Mouse (Mus musculus) fat pad, adult 2 months (tissue): Measurements from ENCODE around the gene Dip2c.

Source experiments
- DNase-seq: peaks from one replicate; pipeline ENCODE4 v3.0.0-alpha.2; 2011; ENCODE audit warnings: low read depth, low spot score; ENCODE audit errors: extremely low read depth

Dip2c gene

DNA sequence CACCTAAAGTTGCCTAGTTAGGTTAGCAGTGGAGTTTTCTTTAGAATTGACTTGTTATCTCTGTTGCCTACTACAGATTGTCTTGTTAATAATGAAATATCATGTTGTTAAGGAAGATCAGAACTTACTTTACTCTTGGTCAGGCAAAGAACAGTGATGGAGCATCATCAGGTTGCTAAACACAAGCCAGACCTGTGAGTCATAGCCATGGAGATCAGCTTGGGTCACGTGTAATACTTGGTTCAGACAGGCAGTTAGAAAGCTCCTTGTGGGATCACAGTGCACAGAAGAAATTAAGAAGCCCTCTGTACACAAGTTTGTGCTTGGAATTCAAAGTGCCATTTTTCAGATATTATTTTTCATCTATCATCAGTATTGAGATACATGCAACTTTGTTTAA, 48.9 kb downstream of the Dip2c start:
- no peak for DNase-seq

DNA sequence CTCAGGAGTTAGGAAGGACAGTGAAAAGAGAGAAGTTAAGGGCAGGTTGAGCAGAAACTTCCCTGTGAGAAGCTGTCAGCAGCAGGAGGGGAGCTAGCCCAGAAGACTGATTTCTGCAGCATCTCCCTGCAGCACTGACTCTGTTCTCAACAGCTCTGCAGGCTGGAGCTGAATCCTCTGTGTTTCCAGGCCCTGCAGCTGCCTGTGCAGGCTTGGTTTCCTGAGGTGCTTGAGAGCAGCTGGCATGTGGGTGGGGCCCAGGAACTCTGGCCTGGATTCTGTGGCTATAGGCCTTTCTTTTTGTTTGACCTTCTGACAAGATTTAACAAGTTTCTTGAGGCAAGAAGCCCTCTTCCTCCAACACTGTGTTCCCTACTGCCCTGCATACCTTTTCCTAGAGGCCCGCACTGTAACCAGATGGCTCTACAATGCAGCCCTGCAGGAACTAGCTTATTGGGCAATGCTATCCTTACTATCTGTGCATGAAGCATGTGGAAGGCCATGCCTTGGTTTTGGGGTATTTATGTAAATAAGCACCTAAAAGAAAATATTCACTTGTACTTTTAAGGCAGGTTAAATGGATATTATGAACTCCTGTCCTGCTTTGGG, 53.1 kb downstream of the Dip2c start:
- peak; percentile 11 for DNase-seq

DNA sequence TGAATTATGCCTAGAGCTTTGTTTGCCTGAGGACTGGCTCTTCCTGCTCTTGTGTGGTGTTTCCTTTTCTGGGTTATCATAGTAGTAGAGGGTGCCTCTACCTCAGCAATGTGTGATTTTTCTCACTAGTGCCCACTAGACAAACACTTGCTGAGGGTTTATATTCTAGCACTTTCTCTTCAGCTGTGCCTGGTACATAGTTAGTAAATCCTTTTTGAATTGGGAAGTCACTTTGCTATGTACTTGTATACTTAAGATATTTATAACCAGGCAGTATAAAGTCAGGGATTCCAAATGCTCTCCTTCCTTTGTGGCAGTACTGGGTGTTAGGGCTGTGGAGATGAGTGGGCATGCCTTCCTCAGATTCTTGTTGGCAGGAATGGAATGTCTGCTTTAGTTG, 56.9 kb downstream of the Dip2c start:
- DNase-seq: no peak

DNA sequence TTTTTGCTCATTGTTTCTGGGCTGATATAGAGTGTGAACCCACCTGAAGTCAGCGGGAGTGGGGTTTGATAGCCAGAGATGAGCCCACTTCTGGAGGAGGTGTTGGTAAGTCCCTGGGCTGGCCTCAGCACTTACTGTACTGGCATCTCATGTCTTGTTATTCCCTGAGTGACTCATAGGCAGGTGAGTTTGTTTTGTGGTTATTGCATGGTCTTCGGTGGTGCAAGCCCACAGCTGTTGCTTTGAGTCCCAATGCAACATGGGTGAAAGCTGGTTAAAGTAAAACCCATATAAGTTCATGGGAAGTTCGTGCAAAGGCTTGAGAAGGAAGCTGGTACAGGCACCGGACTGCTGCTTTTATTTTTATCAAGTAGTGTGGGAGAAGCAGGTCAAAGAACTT, 64.0 kb downstream of the Dip2c start:
- no peak for DNase-seq

DNA sequence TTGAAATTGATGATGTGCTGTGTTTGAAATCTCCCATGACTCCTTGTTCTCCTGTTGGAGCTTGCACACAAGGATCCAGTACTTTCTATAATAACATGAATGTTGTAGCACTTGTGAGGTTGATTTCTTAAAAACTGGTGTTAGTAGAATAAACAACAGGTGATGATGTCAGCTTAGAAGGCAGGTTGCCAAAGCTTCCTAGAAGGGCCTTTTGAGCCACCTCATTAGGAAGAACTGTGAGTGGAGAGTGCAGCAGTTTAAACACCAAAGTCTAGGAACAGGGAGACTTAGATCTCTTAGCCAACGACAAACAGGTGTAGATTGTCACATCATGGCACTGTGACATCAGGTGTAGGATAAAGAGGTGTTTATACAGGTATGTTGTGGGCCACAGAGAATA, 66.4 kb downstream of the Dip2c start:
- no peak for DNase-seq

DNA sequence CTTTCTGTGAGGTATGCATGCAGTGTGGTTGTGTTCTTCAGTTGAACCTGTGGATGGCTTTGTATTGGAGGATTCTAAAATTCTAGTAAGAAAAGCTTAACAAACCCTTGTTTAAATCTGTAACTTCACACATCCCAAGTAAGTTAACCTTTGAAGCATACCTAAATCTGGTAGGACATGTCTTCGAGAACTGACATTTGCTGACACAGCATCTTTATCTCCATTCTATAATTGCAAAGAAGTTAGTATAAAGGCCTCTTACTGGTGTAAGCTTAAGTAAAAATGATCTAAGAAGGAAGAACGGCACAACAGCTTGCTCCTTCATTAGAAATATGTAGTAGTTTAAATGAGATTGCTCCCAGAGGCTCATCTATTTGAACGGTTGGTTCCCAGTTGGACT, 71.1 kb downstream of the Dip2c start:
- DNase-seq: no peak

DNA sequence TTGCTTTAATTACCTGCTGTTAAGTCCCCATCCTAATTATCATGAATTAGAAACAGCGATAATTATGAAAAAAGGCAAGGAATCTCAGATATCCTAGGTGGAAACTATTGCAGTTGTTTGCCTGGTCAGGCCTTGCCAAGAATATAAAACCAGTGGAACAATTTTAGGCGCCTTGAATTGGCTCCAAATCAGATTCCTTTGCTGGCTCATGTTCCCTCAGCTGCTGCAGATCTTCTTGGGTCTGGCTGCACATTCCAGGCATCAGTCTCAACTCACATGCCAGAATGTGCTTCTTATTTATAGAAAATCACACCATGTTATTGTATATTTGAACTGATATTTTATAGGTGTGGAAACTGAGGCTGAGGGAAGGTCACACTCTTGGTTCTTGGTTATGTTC, 74.3 kb downstream of the Dip2c start:
- peak; percentile 2 for DNase-seq

DNA sequence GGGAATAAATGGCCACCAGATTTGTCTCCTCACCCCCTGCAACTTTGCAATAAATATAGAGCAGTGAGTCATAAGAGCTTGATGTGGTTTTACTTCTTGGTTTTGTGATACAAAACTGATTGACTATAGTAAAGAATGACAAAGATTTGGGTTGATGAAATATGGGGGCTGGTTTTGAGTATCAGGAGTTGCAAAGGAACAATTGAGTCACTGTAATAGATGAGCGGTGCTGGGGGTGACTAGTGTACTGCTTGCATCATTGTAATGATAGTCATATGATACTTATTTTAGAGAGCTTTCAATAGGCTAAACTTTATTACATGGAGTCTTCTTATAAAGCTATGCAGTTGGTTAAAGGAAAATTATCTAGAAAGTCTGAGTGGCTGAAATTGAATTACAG, 77.6 kb downstream of the Dip2c start:
- no peak for DNase-seq

DNA sequence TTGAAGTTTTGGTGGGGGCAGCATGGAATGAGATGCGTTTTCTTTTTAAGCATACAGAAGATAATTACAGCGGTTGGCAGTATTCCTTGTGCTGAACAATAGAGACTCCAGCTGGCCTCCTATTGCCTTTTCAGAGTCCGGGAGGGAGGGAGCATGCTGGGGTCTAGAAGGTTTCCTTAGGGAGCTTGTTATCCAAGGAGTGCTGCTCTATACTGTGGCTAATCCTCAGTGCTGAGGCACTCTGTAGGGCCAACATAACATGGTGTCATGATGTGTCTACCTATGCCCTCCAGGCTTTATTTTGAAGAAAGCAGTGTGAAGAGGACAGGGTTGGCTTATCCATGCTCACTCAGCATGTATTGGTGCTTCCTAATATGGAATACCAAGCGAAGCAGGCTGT, 79.0 kb downstream of the Dip2c start:
- no peak for DNase-seq

DNA sequence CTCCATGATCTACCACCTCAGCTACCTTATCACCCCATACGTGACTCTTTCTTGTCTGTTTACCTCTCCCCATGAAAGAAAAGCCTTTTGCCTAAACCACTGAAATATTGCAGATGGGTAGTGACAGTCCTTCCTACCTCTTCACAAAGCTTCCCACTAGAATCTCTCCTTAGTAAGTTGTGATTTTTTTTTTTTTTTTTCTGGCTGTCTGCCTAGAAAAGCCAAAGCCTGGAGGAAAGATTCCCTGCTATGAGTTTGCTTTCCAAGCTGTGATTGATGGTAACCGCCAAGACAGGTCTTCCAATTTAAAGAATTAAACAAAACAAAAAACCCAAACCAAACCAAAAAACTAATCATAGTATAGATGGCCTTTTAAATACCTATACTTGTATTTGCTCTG, 85.1 kb downstream of the Dip2c start:
- no peak for DNase-seq

DNA sequence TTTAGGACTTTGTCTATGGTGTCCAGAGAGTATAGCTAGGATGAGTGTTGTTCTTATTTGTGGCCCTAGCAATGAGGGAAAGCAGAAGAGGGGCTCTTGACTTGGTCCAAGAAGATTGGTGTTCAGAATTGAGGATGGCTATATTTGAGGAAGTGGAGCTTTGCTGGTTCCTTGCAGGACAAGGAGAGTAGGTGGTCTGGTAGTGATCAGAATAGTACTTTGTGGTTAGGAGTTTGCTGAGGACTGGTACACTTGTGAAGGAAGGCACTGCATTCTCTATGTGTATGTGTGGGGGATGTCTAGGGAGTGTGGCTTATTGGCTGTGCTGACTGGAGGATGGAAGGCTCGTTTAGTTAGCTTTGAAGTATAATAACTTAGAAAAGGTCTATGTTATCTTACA, 95.1 kb downstream of the Dip2c start:
- no peak for DNase-seq

DNA sequence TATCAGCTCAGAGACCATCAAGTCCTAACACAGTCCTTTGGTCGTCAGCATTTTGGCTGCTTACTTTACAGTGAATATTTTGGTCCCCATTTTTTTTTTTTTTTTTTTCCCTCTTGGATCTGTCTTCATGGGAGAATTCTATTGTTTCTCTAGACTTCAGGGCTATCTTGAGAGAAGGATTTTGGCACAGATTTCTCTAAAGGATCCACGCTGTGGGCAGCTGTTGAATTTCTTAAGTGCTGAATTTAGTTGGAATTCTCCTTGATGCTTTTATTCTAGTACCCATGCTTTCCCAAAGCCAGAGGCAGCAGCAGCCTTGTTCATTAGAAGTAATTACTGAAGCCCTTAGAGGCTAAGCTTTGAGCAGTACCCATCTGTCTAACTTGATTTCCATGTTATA, 100.8 kb downstream of the Dip2c start:
- no peak for DNase-seq

DNA sequence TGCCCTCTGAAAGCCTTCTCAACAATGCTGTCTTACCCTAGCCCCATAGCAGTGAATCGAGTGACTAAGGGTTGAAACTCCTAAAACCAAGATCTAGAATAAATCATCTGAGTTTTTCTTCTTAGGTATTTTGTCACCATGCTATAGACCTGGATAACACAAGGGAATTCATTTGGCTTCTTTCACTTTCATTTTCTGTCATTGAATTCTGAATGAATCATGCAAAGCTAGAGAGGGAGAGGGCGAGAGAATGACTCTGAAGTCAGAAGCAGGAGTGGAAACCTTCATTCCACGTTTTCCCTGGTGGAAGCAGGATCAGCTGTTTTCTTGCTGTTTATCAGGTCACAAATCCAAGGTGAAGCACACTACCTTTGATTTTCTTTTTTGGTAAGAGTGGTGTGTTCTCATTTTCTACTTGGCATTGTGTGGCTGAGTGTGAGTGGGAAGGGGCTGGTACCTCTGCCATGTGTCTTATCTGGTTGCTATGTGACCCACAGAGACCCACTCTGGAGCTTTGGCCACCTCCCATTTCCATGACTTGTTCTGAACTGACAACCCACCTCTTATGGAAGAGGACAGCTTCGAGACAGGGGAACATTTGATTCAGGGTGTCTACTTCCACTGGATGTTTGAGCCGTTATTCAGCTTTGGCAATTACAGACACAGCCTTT, 104.5 kb downstream of the Dip2c start:
- no peak for DNase-seq

DNA sequence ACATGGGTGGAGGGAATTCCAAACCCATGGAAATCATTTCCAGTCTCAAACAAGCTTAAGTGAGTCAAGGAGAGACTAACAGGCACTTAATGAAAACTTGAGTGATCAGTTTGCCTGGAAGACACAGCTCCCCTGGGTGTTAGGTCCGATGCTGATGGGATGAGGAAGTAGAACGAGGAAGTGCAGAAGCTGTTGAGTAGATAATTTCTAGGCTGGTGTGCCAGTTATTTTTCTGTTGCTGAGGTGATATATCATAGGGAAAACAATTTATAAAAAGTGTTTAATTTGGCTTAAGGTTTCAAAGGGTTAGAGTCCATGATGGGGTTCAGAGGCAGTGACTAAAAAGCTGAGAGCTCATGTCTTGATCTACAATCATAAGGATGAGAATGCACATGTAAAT, 111.7 kb downstream of the Dip2c start:
- no peak for DNase-seq

DNA sequence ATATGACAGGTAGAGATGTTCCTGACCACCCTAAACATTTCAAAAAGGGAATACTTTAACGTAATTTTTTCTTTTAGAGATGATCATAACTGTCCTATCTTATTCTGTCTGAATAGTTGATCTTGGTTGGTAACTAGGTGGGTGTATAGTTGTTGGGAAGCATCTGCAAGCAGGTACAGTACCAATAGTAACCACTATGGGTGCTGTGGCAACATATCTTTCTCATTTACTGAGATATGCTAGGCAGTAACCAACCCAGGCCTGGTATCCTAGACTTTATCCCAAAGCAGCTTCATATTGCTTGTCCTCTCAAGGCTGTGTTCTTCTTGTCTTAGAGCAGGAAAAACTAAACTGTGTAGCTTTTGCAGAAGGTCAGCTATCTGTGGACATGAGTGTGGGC, 113.0 kb downstream of the Dip2c start:
- no peak for DNase-seq

DNA sequence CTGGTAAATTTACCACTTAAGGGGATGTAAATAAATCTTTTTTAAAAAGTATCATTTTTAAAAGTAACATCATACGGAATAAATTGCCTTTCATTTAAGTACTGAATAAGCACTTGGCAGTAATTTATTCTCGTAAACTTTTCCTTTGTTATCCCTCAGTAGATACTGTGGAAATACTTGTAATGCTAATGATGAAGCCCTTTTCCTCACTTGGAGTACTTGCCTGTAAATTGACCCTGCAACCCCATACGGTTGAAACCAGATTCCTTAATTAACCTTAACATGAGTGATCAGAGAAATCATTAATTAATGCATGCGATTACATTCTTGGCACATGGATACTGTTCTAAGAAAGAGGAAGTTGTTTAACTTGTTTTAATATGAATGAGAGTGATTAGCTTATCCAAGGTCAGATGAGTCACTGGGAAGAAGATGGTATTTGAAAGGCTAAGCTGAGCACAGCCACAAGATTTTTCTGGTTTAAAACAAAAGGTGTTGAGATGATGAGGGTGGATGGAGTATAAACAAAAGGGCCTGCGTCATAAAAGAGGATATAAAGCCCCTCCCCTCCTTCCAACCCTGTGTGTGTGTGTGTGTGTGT, 114.0 kb downstream of the Dip2c start:
- no peak for DNase-seq

DNA sequence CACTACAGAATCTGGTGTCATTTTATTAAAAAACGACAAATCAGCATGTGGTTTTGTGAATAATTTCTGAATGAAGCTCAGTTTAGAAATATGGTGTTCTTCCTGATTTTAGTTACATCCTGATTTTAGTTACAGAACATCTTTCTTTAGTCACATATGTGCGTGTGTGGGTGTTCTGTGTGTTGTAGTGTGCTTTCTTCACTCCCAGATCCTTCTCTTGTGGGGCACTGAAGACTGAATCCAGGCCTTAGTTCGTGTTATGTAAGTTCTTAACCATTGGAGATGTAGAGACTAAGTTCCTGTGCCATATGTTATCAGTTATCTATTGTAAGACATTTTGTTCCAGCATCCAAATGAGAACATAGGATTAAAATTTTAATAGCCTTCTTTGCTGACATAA, 117.1 kb downstream of the Dip2c start:
- peak; percentile 37 for DNase-seq

DNA sequence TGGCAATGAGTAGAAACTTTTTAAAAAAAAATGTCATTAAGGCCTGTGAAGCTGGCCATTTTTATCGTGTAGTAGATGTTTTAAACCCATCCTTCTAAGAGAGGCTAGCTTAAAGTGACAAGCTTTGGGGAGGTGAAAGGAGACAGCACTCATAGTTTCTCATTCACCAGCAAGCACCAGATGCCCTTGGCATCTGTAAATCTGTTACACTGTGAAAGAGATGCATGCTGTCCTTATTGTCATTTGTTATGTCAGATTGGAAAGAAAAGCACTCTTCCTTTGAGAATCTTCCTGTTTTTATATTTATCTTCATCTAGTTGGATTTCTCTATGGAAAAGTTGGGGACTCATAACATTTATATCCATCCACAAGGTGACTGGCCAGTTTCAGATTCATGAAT, 119.0 kb downstream of the Dip2c start:
- no peak for DNase-seq

DNA sequence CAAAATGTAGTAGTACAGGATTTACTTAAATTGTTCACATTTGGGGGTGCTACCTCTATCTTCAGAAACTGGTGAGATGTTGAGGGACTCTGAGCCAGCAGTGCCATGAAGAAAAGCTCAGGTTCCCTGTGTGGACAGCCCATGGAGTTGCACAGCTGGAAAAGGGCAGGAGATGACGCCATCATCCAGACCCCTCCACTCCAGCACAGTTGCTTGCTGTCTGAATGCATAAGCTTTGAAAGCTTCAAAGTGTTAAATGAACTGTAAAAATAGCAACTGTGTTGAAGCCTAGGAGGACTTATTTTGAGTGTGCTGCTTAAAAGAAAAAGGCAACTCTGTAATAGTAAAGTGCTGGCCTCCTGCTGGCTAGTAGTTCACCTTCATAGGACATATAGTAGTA, 122.5 kb downstream of the Dip2c start:
- DNase-seq: no peak

DNA sequence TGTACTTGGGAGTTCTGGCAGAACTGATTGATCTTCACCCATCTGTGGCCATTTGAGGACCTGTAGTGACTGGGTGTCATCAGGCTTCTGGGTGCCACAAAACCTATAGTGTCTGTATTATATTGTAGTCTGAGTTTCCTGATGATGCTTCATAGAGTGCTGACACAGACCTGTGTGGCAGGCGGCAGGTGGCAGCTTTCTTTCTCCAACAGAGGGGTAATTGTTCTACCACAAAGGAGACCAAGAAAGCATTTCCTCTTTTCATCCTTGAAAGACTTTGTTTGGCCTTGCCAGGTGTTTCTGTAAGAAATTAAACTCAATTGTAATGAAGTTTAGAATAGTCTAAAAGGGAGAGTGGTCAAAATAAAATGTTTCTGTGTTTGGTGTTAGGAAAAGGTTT, 129.1 kb downstream of the Dip2c start:
- DNase-seq: no peak

DNA sequence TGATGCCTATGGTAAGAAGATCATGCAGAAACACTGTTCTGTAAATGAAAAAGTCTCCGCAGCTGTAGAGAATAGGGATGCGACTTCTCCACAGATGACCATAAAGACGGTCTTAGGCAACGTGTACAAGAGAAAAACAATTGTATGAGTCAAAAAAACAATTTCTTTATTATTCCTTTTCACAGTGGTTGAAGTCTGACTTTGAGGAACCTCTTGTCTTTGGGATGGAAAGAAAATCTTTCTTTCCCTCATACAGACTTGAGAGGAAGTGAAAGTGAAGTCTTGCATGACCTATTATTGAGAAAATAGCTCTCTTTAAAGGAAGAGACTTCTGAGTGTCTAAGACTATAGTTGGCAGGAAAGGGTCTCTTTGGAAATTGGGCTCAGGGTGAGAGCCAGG, 132.7 kb downstream of the Dip2c start:
- no peak for DNase-seq

DNA sequence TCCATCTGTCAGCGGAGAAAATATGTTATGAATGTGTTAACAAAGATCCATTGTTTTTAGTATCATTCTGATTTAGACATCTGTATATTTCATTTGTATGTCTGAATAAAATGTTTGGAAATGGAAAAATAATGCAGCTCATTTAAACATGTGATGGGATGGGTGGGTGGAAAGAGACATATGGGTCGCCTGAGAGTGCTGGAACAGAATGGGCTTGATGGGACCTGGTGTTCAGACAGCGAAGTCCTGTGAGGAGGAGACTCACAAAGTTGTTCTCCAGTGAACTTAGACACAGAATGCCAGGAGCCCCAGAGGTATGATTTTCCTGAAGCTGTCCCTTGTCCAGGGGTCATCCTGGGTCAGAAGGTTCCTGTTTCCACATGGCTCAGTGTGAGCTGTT, 142.1 kb downstream of the Dip2c start:
- DNase-seq: no peak

DNA sequence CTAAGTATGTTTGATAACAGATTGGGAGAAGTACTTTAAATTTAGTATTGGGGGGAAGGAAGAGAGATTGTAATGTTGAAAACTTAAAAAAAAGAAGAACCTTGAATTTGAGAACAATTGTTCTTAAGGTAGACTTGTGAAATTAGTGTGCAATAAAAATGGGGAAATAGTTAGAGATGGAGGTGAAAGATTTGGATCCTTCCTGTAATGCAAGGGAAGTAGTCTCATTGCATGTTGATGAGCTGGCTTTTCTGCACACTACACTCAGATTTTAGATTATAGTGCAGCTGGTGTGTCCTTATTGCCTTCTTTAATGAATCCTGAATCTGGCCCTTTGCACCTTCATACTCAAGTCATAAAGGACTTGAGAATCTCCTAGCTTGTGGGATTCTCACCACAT, 142.9 kb downstream of the Dip2c start:
- DNase-seq: no peak
